Mouse (Mus musculus) lung, embryonic 14.5 days (tissue): ENCODE measurements around the gene Sncb. TPM values are rescaled to one million over a fixed set of nuclear protein-coding genes. Genes with fewer than 3 reads are reported as not detected.

Experiments
- ATAC-seq: fragments of 200-750 bp; cut with Nextera tagmentation; 2 replicates; pipeline ENCODE4 v1.8.0; 2017; ENCODE audit warnings: mild to moderate bottlenecking, moderate TSS enrichment, moderate library complexity; ENCODE audit not compliant: insufficient read depth
- DNase-seq: peaks from one replicate; pipeline ENCODE4 v3.0.0-alpha.2; 2015
- H3K27ac ChIP-seq: fragments of 300-500 bp; sonication (generic); 2 replicates; pipeline ENCODE4 v1.5.1; 2014; ENCODE audit warnings: low read depth, mild to moderate bottlenecking, moderate library complexity
- H3K27me3 ChIP-seq: fragments of 300-500 bp; sonication (generic); 2 replicates; pipeline ENCODE4 v1.6.1; 2014; ENCODE audit warnings: low read length, control low read depth; ENCODE audit not compliant: insufficient read depth
- H3K36me3 ChIP-seq: fragments of 300-500 bp; sonication (generic); 2 replicates; pipeline ENCODE4 v1.6.1; 2014; ENCODE audit warnings: control low read depth; ENCODE audit not compliant: insufficient read depth
- H3K4me1 ChIP-seq: fragments of 300-500 bp; sonication (generic); 2 replicates; pipeline ENCODE4 v1.6.1; 2014; ENCODE audit warnings: antibody characterized with exemption, control low read depth; ENCODE audit not compliant: insufficient read depth
- H3K4me2 ChIP-seq: fragments of 300-500 bp; sonication (generic); 2 replicates; pipeline ENCODE4 v1.6.1; 2014; ENCODE audit warnings: mild to moderate bottlenecking
- H3K4me3 ChIP-seq: fragments of 300-500 bp; sonication (generic); 2 replicates; pipeline ENCODE4 v1.5.1; 2014; ENCODE audit warnings: low read depth, low read length
- H3K9ac ChIP-seq: fragments of 300-500 bp; sonication (generic); 2 replicates; pipeline ENCODE4 v1.6.1; 2014
- H3K9me3 ChIP-seq: fragments of 300-500 bp; sonication (generic); 2 replicates; pipeline ENCODE4 v1.6.1; 2016; ENCODE audit warnings: low read depth, low read length, control low read depth
- CTCF ChIP-seq: IDR thresholded peaks from 2 replicates; pipeline ENCODE4 v1.5.1; 2016; ENCODE audit warnings: antibody characterized with exemption, low read depth
- whole genome bisulfite sequencing: fragments of 180-500 bp; shearing (Covaris S2); extraction: QIAGEN DNeasy Blood & Tissue Kit; methylation state at CpG from one replicate; pipeline ENCODE4 v1.1.7; 2014; 5-methylcytosine and 5-hydroxymethylcytosine counted together
- polyA plus RNA-seq: library from polyadenylated mRNA; unstranded; fragments of >200 nt; fragmentation: Nextera tagmentation; extraction: Ambion mirVana; gene quantifications from 2 replicates; pipeline ENCODE4 v1.2.1, GENCODE M21; 2014

The Sncb gene
- polyA plus RNA-seq, 1 experiment from 2014 or later, result not detected

DNA sequence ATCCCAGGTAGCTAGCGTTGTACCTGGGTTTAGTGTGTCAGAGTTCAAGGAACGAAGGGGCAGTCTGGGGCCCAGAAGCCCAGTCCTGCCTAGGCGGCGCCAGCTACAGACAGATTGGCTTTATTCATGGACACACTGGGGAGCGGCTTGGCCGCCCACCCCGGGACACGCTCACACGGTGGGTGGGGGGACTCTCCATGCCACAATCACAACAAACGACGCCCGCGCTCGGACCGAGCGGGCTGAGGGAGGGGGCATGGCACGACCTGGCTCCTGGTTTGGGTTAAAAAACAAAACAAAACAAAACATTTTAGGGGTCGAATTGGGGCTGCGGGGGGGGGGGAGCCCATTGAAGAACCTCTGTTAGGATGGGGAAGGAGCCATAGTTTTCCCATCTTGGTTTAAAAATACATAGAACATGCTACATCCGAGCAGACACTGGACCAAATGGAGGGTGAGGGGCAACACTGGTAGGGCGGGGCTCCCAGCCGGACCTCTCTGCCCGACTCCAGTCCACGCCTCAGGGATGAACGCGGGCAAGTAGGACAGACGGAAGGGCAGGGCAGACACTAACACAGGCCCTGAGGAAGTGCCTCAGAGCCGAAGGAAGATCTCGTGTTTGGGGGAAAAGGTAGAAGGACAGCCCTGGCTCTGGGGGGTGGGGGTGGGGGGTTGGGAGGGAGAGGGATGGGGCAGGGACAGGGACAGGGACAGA, 7.5 kb downstream of the Sncb start:
- Histone ChIP-seq H3K4me3 (no peak overlapping the region), H3K27me3 (peaks cover 31% of the 10 kb centered on the region), H3K4me1 (peaks cover 3% of the 10 kb centered on the region; the same call in 1 of the 2 replicates), H3K4me2 (peak overlapping the region; percentile 63), H3K9me3 (no peaks in the 10 kb centered on the region), H3K9ac (no peak overlapping the region), H3K36me3 (no peaks in the 10 kb centered on the region), H3K27ac (no peak overlapping the region)
- DNase-seq (no peak), ATAC-seq (0 out of 2 replicates have a peak, but pooled peaks have one; percentile 2)
- WGBS, result 2% methylated on average over 29 of the region's 29 CpGs
- no peak for TF ChIP-seq CTCF

DNA sequence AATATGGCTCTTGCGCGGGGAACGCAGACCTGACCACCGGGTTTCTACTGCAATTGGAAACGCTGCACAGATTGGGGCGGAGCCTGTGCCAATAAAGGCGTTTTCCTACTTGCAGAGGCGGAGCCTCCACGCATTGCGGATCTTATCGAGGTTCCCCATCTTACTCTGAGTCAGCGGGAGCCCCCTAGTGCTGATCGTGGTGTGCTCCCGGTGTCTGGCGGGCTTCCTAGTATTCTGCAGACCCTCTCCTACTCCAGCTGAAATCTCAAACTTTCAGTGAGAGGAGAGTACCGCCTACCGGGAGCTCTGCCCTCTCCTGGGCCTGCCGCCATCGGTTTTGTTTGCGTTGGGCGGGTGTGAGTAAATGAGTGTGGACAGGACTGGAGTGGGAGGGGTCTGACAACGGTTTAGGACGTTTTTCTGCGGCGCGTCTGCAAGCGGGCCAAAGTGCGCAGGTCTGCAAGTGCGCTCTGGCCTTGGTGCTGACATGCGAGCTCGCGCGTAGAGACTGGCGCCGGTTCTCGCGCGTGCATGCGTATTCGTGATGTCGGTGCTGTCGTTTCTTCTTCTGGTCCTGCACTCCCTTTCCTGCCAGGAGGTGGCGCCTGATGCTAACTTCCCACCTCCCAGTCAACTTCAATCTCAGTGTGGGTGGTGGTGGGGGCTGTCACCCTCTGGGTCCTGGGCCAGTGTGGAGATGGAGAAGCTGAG, 8.2 kb downstream of the Sncb start:
- peak; percentile 94 for ATAC-seq
- Histone ChIP-seq H3K4me1 (peaks cover 3% of the 10 kb centered on the region; the same call in 1 of the 2 replicates), H3K9me3 (no peaks in the 10 kb centered on the region), H3K4me2 (peak overlapping the region; percentile 63), H3K4me3 (peak overlapping the region; percentile 28), H3K27me3 (peaks cover 24% of the 10 kb centered on the region), H3K27ac (no peak overlapping the region), H3K9ac (no peak overlapping the region), H3K36me3 (no peaks in the 10 kb centered on the region)
- TF ChIP-seq CTCF, result peak; percentile 85
- WGBS, result under 1% methylated on average over 43 of the region's 43 CpGs
- peak; percentile 97 for DNase-seq

DNA sequence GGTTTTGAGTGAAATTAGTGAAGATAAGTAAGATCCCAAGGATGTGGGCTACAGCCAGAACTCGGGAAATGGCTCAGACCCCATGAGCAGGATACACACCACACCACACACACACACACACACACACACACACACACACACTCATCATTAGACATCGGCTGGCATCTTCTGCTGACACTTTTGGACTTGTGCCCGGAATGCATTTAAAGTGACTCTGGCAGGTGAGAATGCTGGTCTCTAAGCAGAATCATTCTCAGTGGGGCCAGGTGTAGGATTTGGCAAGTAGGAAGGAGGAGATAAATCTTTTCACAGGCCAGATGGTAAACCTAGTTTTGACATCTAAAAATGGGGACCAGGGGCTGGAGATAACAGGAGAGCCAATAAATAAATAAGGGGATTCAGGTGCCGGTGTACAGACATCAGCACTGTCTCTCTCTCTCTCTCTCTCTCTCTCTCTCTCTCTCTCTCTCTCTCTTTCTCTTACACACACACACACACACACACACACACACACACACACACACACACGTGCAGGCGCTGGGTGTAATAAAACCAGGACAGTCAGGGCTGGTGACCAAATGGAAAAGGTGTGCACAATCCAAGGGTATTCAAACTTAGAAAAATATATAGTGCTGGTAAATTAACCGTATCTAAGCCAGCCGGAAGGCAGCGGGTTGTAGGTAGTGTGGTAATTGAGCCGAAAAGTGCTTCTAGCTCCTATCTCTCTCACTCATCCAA, 9.1 kb downstream of the Sncb start:
- 36% methylated on average over 10 of the region's 10 CpGs for WGBS
- Histone ChIP-seq H3K36me3 (no peaks in the 10 kb centered on the region), H3K9me3 (no peaks in the 10 kb centered on the region), H3K27me3 (peaks cover 20% of the 10 kb centered on the region), H3K4me1 (peaks cover 3% of the 10 kb centered on the region; the same call in 1 of the 2 replicates), H3K4me2 (peak overlapping the region; percentile 63), H3K4me3 (peak overlapping the region; percentile 28), H3K27ac (no peak overlapping the region), H3K9ac (no peak overlapping the region)
- DNase-seq (no peak), ATAC-seq (no peak)
- no peak for TF ChIP-seq CTCF

DNA sequence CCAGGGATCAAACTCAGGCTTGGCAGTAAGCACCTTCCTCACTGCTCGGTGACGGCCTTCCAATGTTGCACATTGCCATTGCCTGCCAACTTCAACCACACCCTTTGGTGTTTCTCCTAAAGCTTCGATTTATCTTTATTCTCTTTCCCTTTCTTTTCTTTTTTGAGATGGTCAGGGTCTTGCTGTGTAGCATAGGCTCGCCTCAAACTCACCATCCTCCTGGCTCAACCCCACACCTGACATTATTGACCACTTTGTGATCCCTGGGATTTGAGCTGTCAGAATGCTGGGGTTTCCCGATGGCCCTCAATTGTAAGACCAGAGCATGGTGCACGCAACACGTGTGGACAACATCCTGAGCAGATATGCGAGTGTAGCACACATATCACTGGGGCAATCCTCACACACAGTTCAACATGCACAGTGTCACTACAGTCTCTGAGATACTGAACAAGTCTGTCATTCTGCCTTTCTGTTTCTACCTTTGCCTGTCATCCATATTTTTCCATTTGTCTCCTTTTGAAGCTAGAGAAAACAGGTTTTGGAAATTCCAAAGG, 10.2 kb downstream of the Sncb start:
- peaks cover 20% of the 10 kb centered on the region for H3K27me3 ChIP-seq
- H3K4me2 ChIP-seq, result no peak overlapping the region
- ATAC-seq, result no peak
- no peak overlapping the region for H3K4me3 ChIP-seq
- no peak overlapping the region for H3K9ac ChIP-seq
- peaks cover 3% of the 10 kb centered on the region; the same call in 1 of the 2 replicates for H3K4me1 ChIP-seq
- H3K36me3 ChIP-seq, result no peaks in the 10 kb centered on the region
- no peaks in the 10 kb centered on the region for H3K9me3 ChIP-seq
- TF ChIP-seq CTCF, result no peak
- no peak for DNase-seq
- no peak overlapping the region for H3K27ac ChIP-seq
- 85% methylated on average over 8 of the region's 8 CpGs for WGBS

DNA sequence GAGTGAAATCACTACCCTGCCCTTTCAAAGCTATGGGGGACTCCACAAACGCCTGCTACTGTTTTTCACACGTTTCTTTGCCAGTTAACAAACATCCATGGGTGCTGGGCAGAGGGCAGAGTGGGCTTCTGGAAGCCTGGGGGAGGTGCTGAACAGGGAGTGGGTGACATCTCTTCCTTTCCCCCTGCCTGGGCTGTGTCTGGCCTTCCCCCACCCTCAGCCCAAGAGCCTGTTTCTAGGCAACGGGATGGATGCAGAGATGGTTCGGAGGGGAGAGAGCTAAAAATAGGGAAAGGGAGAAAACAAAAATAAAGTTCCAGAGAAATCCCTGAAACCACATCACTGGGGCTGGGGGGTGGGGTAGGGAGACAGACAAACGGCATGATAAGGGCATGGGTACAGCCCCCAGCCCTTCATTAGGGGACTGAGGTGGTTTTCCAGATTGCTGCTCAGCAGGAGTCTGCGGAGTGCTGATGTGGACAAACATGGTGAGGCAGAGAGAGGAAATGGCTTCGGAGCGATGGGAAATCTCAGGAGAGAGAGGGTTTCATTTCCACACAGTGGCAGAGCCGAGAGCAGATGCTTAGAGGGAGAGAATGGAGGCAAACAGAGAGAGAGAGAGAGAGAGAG, 11.1 kb downstream of the Sncb start:
- Histone ChIP-seq H3K9me3 (no peaks in the 10 kb centered on the region), H3K27me3 (peaks cover 26% of the 10 kb centered on the region), H3K4me1 (peaks cover 3% of the 10 kb centered on the region; the same call in 1 of the 2 replicates), H3K9ac (no peak overlapping the region), H3K4me3 (no peak overlapping the region), H3K27ac (no peak overlapping the region), H3K36me3 (no peaks in the 10 kb centered on the region), H3K4me2 (no peak overlapping the region)
- DNase-seq (no peak), ATAC-seq (no peak)
- no peak for TF ChIP-seq CTCF
- WGBS, result 16% methylated on average over 9 of the region's 9 CpGs

DNA sequence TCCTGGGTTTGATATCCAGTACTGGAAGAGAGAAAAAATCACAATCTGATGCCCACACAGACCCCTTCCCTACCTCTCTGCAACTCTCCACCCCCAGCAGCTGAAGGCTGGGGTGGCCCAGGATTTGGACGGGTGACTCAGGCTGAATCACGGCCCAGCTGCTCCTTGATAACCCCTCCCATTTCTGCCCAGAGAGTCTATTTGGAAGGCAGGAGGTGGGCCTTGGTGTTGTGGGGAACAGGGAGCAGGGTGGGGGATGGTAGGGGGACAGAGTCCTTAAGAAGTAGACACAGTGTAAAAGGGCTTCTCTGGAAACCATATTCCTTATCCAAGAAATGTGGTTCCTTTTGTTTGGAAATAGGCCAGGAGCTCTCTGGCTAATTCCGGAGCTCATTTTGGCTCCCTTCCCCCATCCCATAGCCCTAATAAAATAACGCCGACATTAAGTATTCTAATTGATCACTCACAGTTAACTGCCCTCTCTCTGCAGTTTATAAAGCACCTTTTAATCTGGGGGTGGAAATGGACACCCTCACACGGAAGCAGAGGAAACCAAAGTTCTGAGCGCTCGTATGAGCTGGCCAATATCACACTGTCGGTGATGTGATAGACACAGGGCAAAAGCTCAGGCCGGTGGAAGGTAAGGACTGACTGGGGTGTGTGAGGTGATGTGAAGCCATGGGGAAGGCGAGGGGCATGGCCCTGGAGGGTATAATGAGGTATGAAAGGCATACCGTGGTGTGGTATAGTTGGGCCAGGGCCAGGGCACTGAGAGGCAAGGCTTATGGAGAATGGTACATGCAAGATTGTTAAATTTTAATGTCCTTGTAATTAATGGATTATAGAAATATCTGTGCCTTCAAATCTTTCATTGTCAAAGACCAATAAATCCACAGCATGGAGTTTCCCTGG, 12.0 kb downstream of the Sncb start:
- Histone ChIP-seq H3K27ac (no peak overlapping the region), H3K4me3 (no peak overlapping the region), H3K4me2 (no peak overlapping the region), H3K4me1 (peaks cover 3% of the 10 kb centered on the region; the same call in 1 of the 2 replicates), H3K9ac (no peak overlapping the region), H3K36me3 (no peaks in the 10 kb centered on the region), H3K27me3 (peaks cover 28% of the 10 kb centered on the region), H3K9me3 (no peaks in the 10 kb centered on the region)
- 33% methylated on average over 12 of the region's 12 CpGs for whole genome bisulfite sequencing
- no peak for ATAC-seq
- peak; percentile 24 for DNase-seq
- TF ChIP-seq CTCF, result no peak
